Mouse (Mus musculus): ENCODE measurements around the gene Mrpl12. TPM values are rescaled to one million over a fixed set of nuclear protein-coding genes. Genes with fewer than 3 reads are reported as not detected.
A peak's percentile ranks its signal among the peaks of the same experiment; 100 is the strongest.

The Mrpl12 gene
- polyA plus RNA-seq, 1 experiment from 2014 or later, result 113 TPM

DNA sequence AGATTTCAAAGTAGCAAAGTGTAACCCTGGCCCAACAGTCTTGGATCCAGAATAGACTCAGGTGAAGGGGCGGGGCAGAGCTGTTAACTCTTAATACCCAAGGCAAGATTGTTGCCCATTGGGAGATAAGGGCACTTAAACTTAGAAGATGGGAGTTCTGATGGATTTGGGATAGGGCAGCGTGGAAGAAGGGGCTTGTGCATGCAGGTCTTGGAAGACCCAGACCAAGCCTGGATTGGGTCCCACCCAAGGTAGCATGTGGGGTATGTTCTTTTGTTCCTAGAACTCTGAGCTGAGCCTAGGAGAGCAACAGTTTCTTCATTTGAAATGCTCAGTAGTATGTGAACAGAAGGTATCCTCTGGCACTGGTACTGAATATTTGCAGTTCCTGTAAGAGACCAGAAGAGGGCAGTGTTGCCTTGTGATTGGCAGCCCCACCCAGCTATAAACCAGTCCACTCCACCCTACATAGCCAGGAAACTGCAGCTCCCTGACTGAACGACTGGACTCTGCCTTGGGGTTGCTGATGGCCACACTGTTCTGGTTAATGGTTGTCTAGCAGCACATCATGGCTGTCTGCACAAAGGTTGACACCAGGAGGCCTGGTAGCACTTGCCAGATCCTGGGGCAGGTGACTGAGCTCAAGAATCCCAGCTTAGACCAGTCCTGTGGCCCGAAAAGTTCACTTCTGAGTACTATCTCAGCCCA is 4.8 kb downstream of the Mrpl12 start:
- H3K36me3 ChIP-seq (ENCODE audit: control insufficient read depth, insufficient read depth, low read length), result peaks cover 31% of the 10 kb centered on the region
- no peak overlapping the region for H3K4me2 ChIP-seq (ENCODE audit: low read length)
- H3K9ac ChIP-seq (replicated peaks; ENCODE audit: low read length), result no peak overlapping the region
- H3K4me1 ChIP-seq (ENCODE audit: control insufficient read depth, insufficient read depth, low read length), result peaks cover 28% of the 10 kb centered on the region
- H3K9me3 ChIP-seq (ENCODE audit: control insufficient read depth, low read length), result no peaks in the 10 kb centered on the region
- no peak overlapping the region for H3K4me3 ChIP-seq (replicated peaks; ENCODE audit: low read depth, low read length)
- DNase-seq, result peak; percentile 87
- no peaks in the 10 kb centered on the region for H3K27me3 ChIP-seq (ENCODE audit: control insufficient read depth, insufficient read depth, low read length)
- no peak for ATAC-seq (ENCODE audit: low FRiP score, low TSS enrichment)
- no peak overlapping the region for H3K27ac ChIP-seq (replicated peaks; ENCODE audit: low read depth, low read length)
- WGBS, result 63% methylated on average over 4 of the region's 4 CpGs

DNA sequence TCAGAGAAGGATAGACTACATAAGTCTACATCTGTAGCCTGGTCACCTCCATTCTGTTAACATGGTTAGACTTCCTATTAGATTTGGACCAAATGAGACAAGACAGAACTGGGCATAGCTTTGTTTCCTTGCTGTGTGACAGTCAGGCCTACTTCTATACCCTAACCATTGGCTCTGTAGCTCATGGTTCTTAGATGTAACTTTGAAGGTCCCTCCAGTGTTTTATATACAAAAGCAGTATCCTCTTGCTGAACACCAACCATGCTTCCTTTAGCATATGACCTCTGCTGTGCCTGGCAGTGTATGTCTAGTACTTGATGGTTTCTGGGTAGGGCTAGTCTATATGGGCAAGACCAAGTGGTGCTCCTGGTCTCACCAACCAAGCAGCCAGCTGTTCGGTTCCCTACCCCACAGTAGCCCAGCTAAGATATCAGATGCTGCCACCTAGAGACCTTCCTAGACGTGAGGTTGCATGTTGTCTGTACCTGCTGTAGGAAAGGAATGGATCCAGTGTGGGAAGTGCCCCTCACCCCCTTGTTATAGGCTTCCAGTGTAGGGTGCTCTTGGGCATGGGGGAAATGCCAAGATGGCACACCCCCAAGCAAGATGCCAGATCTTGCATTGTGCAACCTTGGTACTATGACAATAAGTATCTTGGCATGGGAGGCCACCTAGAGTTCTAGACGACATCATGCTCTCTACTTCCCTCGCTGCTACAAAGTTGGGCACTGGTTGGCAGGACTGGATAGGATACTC is 6.1 kb downstream of the Mrpl12 start:
- ATAC-seq (ENCODE audit: low FRiP score, low TSS enrichment), result no peak
- H3K27me3 ChIP-seq (ENCODE audit: control insufficient read depth, insufficient read depth, low read length), result no peaks in the 10 kb centered on the region
- DNase-seq, result no peak
- H3K9me3 ChIP-seq (ENCODE audit: control insufficient read depth, low read length), result no peaks in the 10 kb centered on the region
- peaks cover 42% of the 10 kb centered on the region for H3K36me3 ChIP-seq (ENCODE audit: control insufficient read depth, insufficient read depth, low read length)
- 37% methylated on average over 4 of the region's 4 CpGs for WGBS
- no peak overlapping the region for H3K4me3 ChIP-seq (replicated peaks; ENCODE audit: low read depth, low read length)
- H3K9ac ChIP-seq (replicated peaks; ENCODE audit: low read length), result 0 out of 2 replicates have a peak overlapping the region, but pooled peaks have one; percentile 75
- peaks cover 23% of the 10 kb centered on the region for H3K4me1 ChIP-seq (ENCODE audit: control insufficient read depth, insufficient read depth, low read length)
- 0 out of 2 replicates have a peak overlapping the region, but pooled peaks have one; percentile 72 for H3K27ac ChIP-seq (replicated peaks; ENCODE audit: low read depth, low read length)
- peak overlapping the region; percentile 97 for H3K4me2 ChIP-seq (ENCODE audit: low read length)

DNA sequence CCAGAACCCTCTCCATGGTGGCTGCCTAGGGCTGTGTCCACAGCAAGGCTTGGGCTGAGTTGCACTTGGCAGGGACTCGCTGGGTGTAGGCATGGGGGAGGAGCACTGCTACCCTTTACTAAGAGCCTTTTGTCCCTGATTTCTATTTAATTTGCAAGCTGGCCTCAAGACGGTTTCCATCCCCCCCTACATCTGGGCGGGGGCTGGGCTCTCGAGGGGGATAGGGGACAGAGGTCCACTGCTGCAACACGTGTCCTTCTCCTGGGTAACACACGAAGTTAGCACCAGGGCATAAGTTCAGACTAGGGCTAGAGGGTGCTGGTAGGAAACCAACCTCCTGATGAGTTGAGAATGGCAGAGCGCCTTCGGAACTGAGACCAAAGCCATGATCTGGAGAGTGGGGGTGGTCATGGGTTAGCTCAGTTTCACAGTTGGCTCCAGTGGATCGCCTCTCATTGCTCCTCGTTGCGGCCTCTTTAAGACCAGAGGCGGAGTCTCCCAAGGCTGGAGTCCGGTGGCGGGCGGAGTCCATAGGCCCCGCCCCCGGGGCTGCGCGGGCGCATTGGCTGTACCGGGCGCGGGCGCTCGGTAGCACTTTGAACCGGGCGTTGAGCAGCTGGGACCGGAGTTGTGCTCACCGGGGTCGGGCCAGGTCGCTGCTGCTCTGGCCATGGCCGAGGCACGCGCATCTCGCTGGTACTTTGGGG is 7.1 kb downstream of the Mrpl12 start, which contains the start of gene Slc25a10:
TSS of gene Slc25a10 (plus strand) at position 524 of the 707 bp plus-strand sequence.
- no peaks in the 10 kb centered on the region for H3K9me3 ChIP-seq (ENCODE audit: control insufficient read depth, low read length)
- WGBS, result under 1% methylated on average over 35 of the region's 35 CpGs
- peaks cover 17% of the 10 kb centered on the region for H3K4me1 ChIP-seq (ENCODE audit: control insufficient read depth, insufficient read depth, low read length)
- peak within 1 kb of the TSS; percentile 97 for H3K4me2 ChIP-seq (ENCODE audit: low read length)
- peak within 1 kb of the TSS; percentile 75 for H3K9ac ChIP-seq (replicated peaks; ENCODE audit: low read length)
- peak; percentile 83 for ATAC-seq (ENCODE audit: low FRiP score, low TSS enrichment)
- peak; percentile 94 for DNase-seq
- peaks cover 48% of the 10 kb centered on the region for H3K36me3 ChIP-seq (ENCODE audit: control insufficient read depth, insufficient read depth, low read length)
- peak within 1 kb of the TSS; percentile 72 for H3K27ac ChIP-seq (replicated peaks; ENCODE audit: low read depth, low read length)
- no peaks in the 10 kb centered on the region for H3K27me3 ChIP-seq (ENCODE audit: control insufficient read depth, insufficient read depth, low read length)
- H3K4me3 ChIP-seq (replicated peaks; ENCODE audit: low read depth, low read length), result peak within 1 kb of the TSS; percentile 87

DNA sequence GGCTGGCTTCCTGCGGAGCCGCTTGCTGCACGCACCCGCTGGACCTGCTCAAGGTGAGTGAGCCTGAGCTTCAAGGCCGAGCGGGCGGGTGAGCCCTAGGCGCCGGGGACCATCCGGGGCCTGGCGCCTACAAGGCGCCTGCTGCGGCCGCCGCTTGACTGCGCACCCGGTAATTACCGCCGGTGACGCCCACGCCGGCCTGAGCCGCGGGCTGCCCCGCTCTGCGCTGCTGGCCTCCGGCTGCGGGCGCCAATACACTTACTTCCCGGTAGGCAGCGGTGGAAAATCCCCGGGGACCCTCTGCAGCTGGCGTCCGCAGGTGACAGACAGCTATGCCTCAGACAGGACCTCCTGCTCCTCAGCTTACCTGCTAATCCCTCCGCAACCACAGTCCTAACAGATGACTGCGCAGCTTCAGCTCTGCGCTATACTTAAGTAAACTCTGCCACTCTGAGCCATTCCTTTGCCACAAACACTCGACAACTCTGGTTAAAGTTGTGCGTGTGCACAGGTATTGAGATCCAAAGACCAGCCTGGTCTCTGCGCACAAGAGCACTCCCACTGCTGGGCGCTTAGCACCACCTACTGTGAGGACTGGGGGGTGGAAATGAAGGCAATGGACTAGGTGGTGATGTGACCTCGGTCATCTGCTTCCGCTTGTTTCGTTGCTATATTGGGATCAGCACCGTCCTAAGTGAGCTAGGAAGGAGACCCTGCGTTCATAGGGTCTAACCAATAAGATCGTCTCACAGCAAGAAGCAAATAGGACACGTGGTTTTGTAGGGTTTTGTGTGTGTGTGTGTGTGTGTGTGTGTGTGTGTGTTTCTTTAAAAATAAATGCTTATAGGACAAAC is 7.8 kb downstream of the Mrpl12 start:
- H3K4me1 ChIP-seq (ENCODE audit: control insufficient read depth, insufficient read depth, low read length), result peaks cover 17% of the 10 kb centered on the region
- peak overlapping the region; percentile 75 for H3K9ac ChIP-seq (replicated peaks; ENCODE audit: low read length)
- H3K4me2 ChIP-seq (ENCODE audit: low read length), result peak overlapping the region; percentile 97
- under 1% methylated on average over 48 of the region's 48 CpGs for WGBS
- no peaks in the 10 kb centered on the region for H3K9me3 ChIP-seq (ENCODE audit: control insufficient read depth, low read length)
- H3K4me3 ChIP-seq (replicated peaks; ENCODE audit: low read depth, low read length), result peak overlapping the region; percentile 87
- ATAC-seq (ENCODE audit: low FRiP score, low TSS enrichment) (peak; percentile 44), DNase-seq (peak; percentile 66)
- peaks cover 46% of the 10 kb centered on the region for H3K36me3 ChIP-seq (ENCODE audit: control insufficient read depth, insufficient read depth, low read length)
- H3K27me3 ChIP-seq (ENCODE audit: control insufficient read depth, insufficient read depth, low read length), result no peaks in the 10 kb centered on the region
- peak overlapping the region; percentile 72 for H3K27ac ChIP-seq (replicated peaks; ENCODE audit: low read depth, low read length)

DNA sequence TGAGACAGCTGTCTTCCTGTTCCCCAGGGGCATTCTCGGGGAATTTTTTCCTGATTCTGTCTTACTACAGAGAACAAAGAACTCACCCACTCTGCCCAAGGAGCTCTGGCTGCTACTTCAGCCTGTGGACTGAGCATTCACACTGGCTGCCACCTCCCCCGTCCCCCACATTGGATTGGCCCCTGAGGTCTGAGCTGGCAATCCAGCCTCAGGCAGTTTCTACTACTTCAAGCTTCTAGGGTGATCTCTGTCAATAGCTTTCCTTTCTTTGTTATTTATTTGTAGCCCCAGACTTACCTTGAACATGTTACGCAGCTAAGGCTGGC is 8.4 kb downstream of the Mrpl12 start:
- Histone ChIP-seq H3K4me2 (ENCODE audit: low read length) (peak overlapping the region; percentile 97), H3K4me3 (replicated peaks; ENCODE audit: low read depth, low read length) (peak overlapping the region; percentile 87), H3K9me3 (ENCODE audit: control insufficient read depth, low read length) (no peaks in the 10 kb centered on the region), H3K9ac (replicated peaks; ENCODE audit: low read length) (peak overlapping the region; percentile 75; the same call in 1 of the 2 replicates), H3K36me3 (ENCODE audit: control insufficient read depth, insufficient read depth, low read length) (peaks cover 44% of the 10 kb centered on the region), H3K27me3 (ENCODE audit: control insufficient read depth, insufficient read depth, low read length) (no peaks in the 10 kb centered on the region), H3K27ac (replicated peaks; ENCODE audit: low read depth, low read length) (peak overlapping the region; percentile 57), H3K4me1 (ENCODE audit: control insufficient read depth, insufficient read depth, low read length) (peaks cover 17% of the 10 kb centered on the region)
- ATAC-seq (ENCODE audit: low FRiP score, low TSS enrichment) (no peak), DNase-seq (no peak)
- 24% methylated on average over 3 of the region's 3 CpGs for WGBS

DNA sequence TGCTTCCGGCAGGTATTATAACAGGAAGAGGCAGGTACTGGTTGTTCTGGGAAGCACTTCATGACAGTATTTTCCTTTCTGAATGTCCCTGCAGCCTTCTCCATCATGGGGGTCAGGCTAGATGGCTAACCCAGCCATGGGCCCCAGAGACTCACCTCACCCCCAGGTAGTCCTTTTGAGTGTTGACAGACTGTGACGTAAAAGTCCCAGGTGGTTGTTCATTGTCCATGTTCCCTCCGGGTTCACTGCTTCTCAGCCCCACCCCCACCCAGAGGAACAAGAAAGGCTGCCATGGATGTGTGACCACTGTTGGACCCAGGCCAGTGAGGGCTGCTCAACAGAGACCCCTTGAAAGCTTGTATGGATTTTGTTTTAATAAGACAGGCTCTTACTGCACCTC is 8.9 kb downstream of the Mrpl12 start:
- WGBS, result 61% methylated on average over 3 of the region's 3 CpGs
- no peak for ATAC-seq (ENCODE audit: low FRiP score, low TSS enrichment)
- peak overlapping the region; percentile 75; the same call in 1 of the 2 replicates for H3K9ac ChIP-seq (replicated peaks; ENCODE audit: low read length)
- peak overlapping the region; percentile 87 for H3K4me3 ChIP-seq (replicated peaks; ENCODE audit: low read depth, low read length)
- H3K4me2 ChIP-seq (ENCODE audit: low read length), result peak overlapping the region; percentile 97
- H3K9me3 ChIP-seq (ENCODE audit: control insufficient read depth, low read length), result no peaks in the 10 kb centered on the region
- H3K27me3 ChIP-seq (ENCODE audit: control insufficient read depth, insufficient read depth, low read length), result no peaks in the 10 kb centered on the region
- DNase-seq, result no peak
- peaks cover 43% of the 10 kb centered on the region for H3K36me3 ChIP-seq (ENCODE audit: control insufficient read depth, insufficient read depth, low read length)
- peak overlapping the region; percentile 57; the same call in 1 of the 2 replicates for H3K27ac ChIP-seq (replicated peaks; ENCODE audit: low read depth, low read length)
- peaks cover 17% of the 10 kb centered on the region for H3K4me1 ChIP-seq (ENCODE audit: control insufficient read depth, insufficient read depth, low read length)

DNA sequence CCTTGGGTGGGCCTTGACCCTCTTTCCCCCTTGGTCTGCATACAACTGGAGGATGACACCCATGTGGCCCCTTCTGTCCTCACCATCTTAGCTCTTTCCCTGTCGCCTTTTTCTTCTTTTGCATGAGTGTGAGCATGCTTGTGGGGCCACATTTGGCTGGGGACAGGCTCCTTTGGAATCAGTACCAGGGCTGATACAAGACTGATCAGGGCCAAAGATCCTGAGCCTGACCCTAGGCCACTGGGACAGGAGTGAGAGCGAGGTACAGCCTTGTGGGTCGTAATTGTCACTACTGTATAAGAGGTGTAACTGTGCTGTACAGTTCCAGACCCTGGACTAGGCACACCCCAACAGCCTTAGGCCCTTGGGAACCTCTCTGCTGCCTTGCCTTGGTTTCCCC is 9.5 kb downstream of the Mrpl12 start:
- H3K4me2 ChIP-seq (ENCODE audit: low read length), result peak overlapping the region; percentile 21; the same call in 1 of the 2 replicates
- peaks cover 17% of the 10 kb centered on the region for H3K4me1 ChIP-seq (ENCODE audit: control insufficient read depth, insufficient read depth, low read length)
- H3K4me3 ChIP-seq (replicated peaks; ENCODE audit: low read depth, low read length), result no peak overlapping the region
- 85% methylated on average over 3 of the region's 3 CpGs for WGBS
- no peak overlapping the region for H3K27ac ChIP-seq (replicated peaks; ENCODE audit: low read depth, low read length)
- no peaks in the 10 kb centered on the region for H3K9me3 ChIP-seq (ENCODE audit: control insufficient read depth, low read length)
- ATAC-seq (ENCODE audit: low FRiP score, low TSS enrichment), result no peak
- no peak overlapping the region for H3K9ac ChIP-seq (replicated peaks; ENCODE audit: low read length)
- H3K36me3 ChIP-seq (ENCODE audit: control insufficient read depth, insufficient read depth, low read length), result peaks cover 42% of the 10 kb centered on the region
- no peaks in the 10 kb centered on the region for H3K27me3 ChIP-seq (ENCODE audit: control insufficient read depth, insufficient read depth, low read length)
- DNase-seq, result no peak

DNA sequence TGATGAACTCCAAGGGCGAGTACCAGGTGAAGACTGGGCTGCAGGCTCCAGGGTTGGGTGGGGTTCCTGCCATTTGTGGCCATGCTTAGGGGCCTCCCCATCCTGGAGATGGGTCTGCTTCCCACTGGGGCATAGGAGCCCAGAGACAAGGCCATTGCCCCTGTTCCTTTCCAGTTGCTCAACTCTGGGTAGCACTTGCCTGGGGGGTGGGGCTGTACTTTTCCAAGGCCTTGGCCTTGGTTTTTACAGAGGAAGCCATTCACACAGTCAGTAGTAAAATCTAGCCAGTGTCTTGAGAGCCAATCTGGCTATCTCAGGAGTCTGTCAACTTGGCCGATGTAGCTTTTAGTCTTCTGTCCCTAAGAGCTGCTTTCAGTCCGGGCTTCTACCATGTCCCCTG is 13.0 kb downstream of the Mrpl12 start:
- 94% methylated on average over 3 of the region's 3 CpGs for WGBS
- ATAC-seq (ENCODE audit: low FRiP score, low TSS enrichment) (no peak), DNase-seq (no peak)
- H3K36me3 ChIP-seq (ENCODE audit: control insufficient read depth, insufficient read depth, low read length), result peaks cover 44% of the 10 kb centered on the region
- no peak overlapping the region for H3K4me2 ChIP-seq (ENCODE audit: low read length)
- no peaks in the 10 kb centered on the region for H3K9me3 ChIP-seq (ENCODE audit: control insufficient read depth, low read length)
- no peak overlapping the region for H3K9ac ChIP-seq (replicated peaks; ENCODE audit: low read length)
- H3K27me3 ChIP-seq (ENCODE audit: control insufficient read depth, insufficient read depth, low read length), result no peaks in the 10 kb centered on the region
- no peak overlapping the region for H3K27ac ChIP-seq (replicated peaks; ENCODE audit: low read depth, low read length)
- peaks cover 9% of the 10 kb centered on the region for H3K4me1 ChIP-seq (ENCODE audit: control insufficient read depth, insufficient read depth, low read length)
- no peak overlapping the region for H3K4me3 ChIP-seq (replicated peaks; ENCODE audit: low read depth, low read length)

Measured in midbrain, embryonic 14.5 days (tissue).